Mouse (Mus musculus) liver, embryonic 13.5 days (tissue): ENCODE data around the gene Hmgxb4. TPM values are rescaled to one million over a fixed set of nuclear protein-coding genes. Genes with fewer than 3 reads are reported as not detected.

Experiments
- ATAC-seq: fragments of 200-750 bp; cut with Nextera tagmentation; 2 replicates; pipeline ENCODE4 v1.8.0; 2017; ENCODE audit warnings: low read depth, mild to moderate bottlenecking, moderate number of reproducible peaks, moderate library complexity
- DNase-seq: peaks from one replicate; pipeline ENCODE4 v3.0.0; 2022
- H3K27ac ChIP-seq: fragments of 300-500 bp; sonication (generic); 2 replicates; pipeline ENCODE4 v1.5.1; 2015; ENCODE audit warnings: moderate library complexity, mild to moderate bottlenecking, inconsistent platforms
- H3K27me3 ChIP-seq: fragments of 300-500 bp; sonication (generic); 2 replicates; pipeline ENCODE4 v1.6.1; 2015; ENCODE audit warnings: mild to moderate bottlenecking, inconsistent platforms
- H3K36me3 ChIP-seq: fragments of 300-500 bp; sonication (generic); 2 replicates; pipeline ENCODE4 v1.6.1; 2015; ENCODE audit warnings: mild to moderate bottlenecking, inconsistent platforms
- H3K4me1 ChIP-seq: fragments of 300-500 bp; sonication (generic); replicated peaks from 2 replicates; pipeline ENCODE4 v1.6.1; 2015; ENCODE audit warnings: inconsistent platforms
- H3K4me2 ChIP-seq: fragments of 300-500 bp; sonication (generic); 2 replicates; pipeline ENCODE4 v1.6.1; 2015; ENCODE audit warnings: inconsistent platforms, mild to moderate bottlenecking, moderate library complexity
- H3K4me3 ChIP-seq: fragments of 300-500 bp; sonication (generic); replicated peaks from 2 replicates; pipeline ENCODE4 v1.5.1; 2015; ENCODE audit warnings: mild to moderate bottlenecking, inconsistent platforms
- H3K9ac ChIP-seq: fragments of 300-500 bp; sonication (generic); 2 replicates; pipeline ENCODE4 v1.6.1; 2015; ENCODE audit warnings: mild to moderate bottlenecking, inconsistent platforms
- H3K9me3 ChIP-seq: fragments of 300-500 bp; sonication (generic); replicated peaks from 2 replicates; pipeline ENCODE4 v1.6.1; 2016; ENCODE audit warnings: inconsistent platforms
- WGBS: fragments of 180-500 bp; shearing (Covaris S2); methylation state at CpG from one replicate; pipeline ENCODE4 v1.1.7; 2015; ENCODE audit not compliant: insufficient replicate concordance; 5-methylcytosine and 5-hydroxymethylcytosine counted together
- polyA plus RNA-seq: library from polyadenylated mRNA; unstranded; fragments of >200 nt; fragmentation: Nextera tagmentation; extraction: Ambion mirVana; gene quantifications from 2 replicates; pipeline ENCODE4 v1.2.1, GENCODE M21; 2015

Hmgxb4 gene
- polyA plus RNA-seq, 1 experiment from 2014 or later: 13.6 TPM

DNA sequence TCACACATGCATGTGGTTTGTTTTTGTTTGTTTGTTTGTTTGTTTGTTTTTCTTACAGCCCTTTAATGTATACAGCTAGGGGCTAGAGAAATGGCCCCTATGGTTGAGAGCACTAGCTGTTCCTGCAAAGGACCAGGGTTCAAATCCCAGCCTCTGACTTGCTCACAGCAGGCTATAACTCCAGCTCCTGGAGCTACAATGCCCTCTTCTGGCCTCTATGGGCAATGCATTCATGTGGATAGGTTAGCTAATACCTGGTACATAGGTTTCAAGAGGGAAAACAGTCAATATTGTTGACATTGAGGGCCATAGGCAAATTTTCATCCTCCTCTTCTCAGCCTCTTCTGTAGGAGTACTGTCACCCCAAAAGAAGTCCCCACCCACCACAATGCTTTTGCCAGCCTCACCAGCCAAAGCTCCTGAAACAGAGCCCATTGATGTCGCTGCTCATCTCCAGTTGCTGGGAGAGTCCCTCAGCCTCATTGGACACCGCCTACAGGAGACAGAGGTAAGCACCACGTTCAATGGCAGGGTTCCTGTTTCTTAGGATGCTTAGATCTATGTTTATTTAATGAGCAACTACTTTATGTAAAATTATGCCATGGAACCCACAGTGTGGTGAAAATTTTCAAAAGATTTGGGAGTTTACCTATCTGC, 30.6 kb downstream of the Hmgxb4 start:
- WGBS: 81% methylated on average over 3 of the region's 3 CpGs
- H3K27me3 ChIP-seq: no peaks in the 10 kb centered on the region
- H3K27ac ChIP-seq: no peak overlapping the region
- H3K4me2 ChIP-seq: no peak overlapping the region
- no peak overlapping the region for H3K9ac ChIP-seq
- peaks cover 68% of the 10 kb centered on the region for H3K36me3 ChIP-seq
- no peak for ATAC-seq
- no peaks in the 10 kb centered on the region for H3K9me3 ChIP-seq
- no peak overlapping the region for H3K4me3 ChIP-seq
- no peak for DNase-seq
- peaks cover under 1% of the 10 kb centered on the region for H3K4me1 ChIP-seq

DNA sequence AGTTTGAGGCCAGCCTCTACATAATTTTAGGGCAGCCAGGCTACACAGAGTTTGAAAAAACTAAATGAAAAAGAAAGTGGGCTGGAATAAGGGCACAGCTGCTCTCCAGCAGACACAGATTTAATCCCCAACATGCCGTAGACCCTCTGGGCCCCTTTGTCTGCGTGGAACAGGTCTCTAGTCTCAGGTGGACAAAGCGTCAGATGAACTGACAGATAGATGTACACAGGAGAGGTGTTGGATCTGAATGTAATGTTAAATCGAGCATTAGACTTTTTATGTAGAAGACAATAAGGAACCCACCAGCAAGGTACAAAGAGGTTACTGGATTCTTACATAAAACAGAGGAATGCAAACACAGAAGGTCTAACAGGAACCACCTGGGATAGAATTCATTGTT, 32.7 kb downstream of the Hmgxb4 start:
- H3K27ac ChIP-seq: no peak overlapping the region
- WGBS: 87% methylated on average over 4 of the region's 4 CpGs
- H3K27me3 ChIP-seq: no peaks in the 10 kb centered on the region
- no peaks in the 10 kb centered on the region for H3K9me3 ChIP-seq
- no peak for ATAC-seq
- no peak overlapping the region for H3K4me2 ChIP-seq
- no peak for DNase-seq
- no peak overlapping the region for H3K9ac ChIP-seq
- H3K4me1 ChIP-seq: no peaks in the 10 kb centered on the region
- H3K4me3 ChIP-seq: no peak overlapping the region
- H3K36me3 ChIP-seq: peaks cover 80% of the 10 kb centered on the region

DNA sequence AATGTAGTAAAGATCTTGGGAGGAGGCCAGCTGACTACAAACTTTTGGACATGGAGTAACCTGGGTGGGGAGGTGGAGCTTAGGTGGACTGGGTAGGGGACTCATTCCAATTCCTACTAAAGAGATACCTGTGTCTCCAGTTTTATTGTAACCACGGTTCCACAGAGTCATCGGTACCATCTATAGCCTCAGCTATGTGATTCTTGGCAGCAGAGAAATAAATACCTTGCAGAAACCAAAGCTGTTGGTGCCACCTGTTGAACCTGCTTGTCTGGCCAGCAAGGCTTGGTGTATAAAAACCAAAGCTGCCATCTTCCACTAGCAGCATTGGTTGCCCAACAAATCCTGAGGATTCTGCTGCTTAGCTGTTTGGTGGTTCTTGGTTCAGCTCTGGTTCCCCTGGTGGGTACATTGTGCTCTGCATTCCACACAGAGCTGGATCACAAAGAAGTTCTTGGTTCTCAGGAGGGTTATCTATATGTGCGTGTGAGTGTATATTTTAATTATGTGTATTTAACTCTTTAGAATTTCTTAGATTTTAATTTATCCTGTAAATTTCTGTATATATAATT, 37.4 kb downstream of the Hmgxb4 start:
- Histone ChIP-seq H3K27me3 (no peaks in the 10 kb centered on the region), H3K36me3 (peaks cover 45% of the 10 kb centered on the region), H3K4me1 (peaks cover 18% of the 10 kb centered on the region), H3K4me2 (no peak overlapping the region), H3K9ac (no peak overlapping the region), H3K4me3 (no peak overlapping the region), H3K9me3 (no peaks in the 10 kb centered on the region), H3K27ac (no peak overlapping the region)
- no peak for ATAC-seq
- no peak for DNase-seq
- 89% methylated on average over 3 of the region's 3 CpGs for WGBS

DNA sequence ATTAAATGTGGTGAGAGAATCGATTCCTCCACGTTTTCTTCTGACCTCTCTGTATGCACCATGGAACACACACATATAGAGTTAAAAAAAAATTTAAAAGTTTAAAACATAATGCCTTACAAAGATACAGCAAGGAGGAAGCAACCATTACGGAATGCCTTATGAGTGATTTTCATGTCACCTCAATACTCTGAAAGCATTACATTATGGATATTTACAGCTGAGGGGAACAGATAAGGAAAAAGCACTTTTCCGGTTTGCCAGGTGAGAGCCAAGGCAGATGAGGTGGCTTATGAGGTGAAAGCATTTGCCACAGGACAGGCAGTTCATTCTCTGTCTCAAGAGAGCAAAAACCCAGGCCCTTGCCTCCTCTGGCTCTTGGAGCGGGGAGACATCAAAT, 39.8 kb downstream of the Hmgxb4 start:
- Histone ChIP-seq H3K27ac (peak overlapping the region; percentile 60), H3K4me2 (peak overlapping the region; percentile 96), H3K9me3 (no peaks in the 10 kb centered on the region), H3K4me1 (peaks cover 18% of the 10 kb centered on the region), H3K9ac (peak overlapping the region; percentile 49), H3K36me3 (peaks cover 30% of the 10 kb centered on the region), H3K4me3 (peak overlapping the region; percentile 73), H3K27me3 (no peaks in the 10 kb centered on the region)
- DNase-seq (no peak), ATAC-seq (peak; percentile 1)
- 62% methylated on average over 5 of the region's 5 CpGs for WGBS

DNA sequence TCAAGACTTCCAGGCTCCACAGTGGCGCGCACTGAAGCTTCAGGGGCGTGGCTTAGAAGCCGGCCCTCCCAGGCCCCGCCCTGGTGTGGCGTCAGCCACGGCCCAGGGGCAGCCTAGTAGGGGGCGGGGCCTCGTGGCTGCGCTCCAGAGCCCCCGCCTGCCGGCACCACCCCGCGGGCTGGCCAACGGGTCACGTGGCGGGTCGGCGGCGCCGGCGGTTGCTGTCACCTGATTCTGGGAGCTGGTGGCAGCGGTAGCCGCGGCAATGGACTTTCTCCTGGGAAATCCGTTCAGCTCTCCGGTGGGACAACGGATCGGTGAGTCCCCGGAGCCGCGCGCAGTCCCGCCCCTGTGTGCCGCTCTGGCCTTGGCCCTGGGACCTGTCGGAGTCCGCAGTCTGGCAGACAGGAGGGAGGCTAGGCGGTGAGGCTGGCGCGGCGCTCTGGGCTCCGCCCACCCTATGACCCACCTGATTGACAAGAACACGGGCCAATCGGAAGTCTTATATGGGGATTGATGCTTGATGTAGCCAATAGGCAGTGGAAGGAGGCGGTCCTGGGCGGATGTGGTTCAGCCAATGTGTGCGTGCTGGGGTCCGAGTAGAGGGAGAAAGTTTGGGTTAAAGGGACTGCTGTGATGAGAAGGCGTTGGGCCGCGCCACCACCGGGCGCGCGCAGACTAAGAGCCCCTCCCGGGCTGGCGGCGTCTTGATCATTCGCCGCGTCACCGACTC, 40.5 kb downstream of the Hmgxb4 start, which contains the start of gene Tom1:
TSS of gene Tom1 (plus strand) at position 195 of the 733 bp plus-strand sequence.
- peak; percentile 95 for ATAC-seq
- H3K27ac ChIP-seq: peak within 1 kb of the TSS; percentile 84
- peak within 1 kb of the TSS; percentile 81 for H3K9ac ChIP-seq
- H3K4me2 ChIP-seq: peak within 1 kb of the TSS; percentile 96
- peaks cover 24% of the 10 kb centered on the region for H3K4me1 ChIP-seq
- H3K4me3 ChIP-seq: peak within 1 kb of the TSS; percentile 73
- DNase-seq: peak; percentile 95
- H3K36me3 ChIP-seq: peaks cover 24% of the 10 kb centered on the region
- H3K9me3 ChIP-seq: no peaks in the 10 kb centered on the region
- no peaks in the 10 kb centered on the region for H3K27me3 ChIP-seq
- under 1% methylated on average over 62 of the region's 62 CpGs for WGBS

DNA sequence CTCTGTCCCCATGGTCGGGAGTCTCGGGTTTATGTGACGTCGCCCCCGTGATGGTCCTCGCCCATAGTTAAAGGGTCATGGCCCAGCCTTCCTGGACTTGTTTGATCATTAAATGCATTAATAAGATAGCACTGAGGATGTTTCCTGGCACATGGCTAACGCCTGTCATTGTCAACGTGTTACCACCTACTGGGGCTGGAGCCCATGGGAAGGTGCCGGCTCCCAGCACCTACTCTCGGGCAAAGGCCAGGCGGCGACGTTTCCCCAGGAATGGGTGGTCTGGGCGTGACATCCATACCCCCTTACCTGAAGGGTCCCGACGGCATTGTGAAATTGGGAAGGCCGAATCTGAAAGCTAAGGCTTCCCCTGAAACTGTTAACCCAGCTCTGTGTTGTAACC, 41.1 kb downstream of the Hmgxb4 start:
- WGBS: 2% methylated on average over 17 of the region's 17 CpGs
- Histone ChIP-seq H3K9ac (peak overlapping the region; percentile 81), H3K4me1 (peaks cover 25% of the 10 kb centered on the region), H3K27me3 (no peaks in the 10 kb centered on the region), H3K4me3 (peak overlapping the region; percentile 73), H3K9me3 (no peaks in the 10 kb centered on the region), H3K4me2 (peak overlapping the region; percentile 96), H3K36me3 (peaks cover 18% of the 10 kb centered on the region), H3K27ac (peak overlapping the region; percentile 66)
- DNase-seq: no peak
- ATAC-seq: no peak

DNA sequence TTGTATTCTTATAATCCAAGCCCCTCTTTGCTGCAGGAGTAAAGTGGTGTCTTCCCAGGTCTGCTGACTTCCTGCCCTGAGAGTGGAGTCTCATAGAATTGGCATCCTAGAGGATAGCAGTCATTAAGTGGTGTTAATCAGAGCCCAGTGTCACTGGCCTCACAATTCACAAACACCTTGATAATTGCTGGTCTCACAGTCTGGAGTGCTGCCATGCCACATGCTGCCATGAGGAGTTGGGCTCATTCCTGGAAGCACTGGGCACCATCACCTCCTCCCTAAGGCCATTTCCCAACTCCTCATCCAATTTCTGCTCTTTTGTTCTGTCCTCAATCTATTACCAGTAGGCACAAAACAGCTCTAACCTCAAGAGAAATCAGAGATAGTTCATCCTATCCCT, 42.5 kb downstream of the Hmgxb4 start:
- Histone ChIP-seq H3K4me2 (no peak overlapping the region), H3K4me1 (peaks cover 29% of the 10 kb centered on the region), H3K36me3 (peaks cover 7% of the 10 kb centered on the region), H3K9ac (no peak overlapping the region), H3K27ac (no peak overlapping the region), H3K9me3 (no peaks in the 10 kb centered on the region), H3K27me3 (no peaks in the 10 kb centered on the region), H3K4me3 (no peak overlapping the region)
- DNase-seq (no peak), ATAC-seq (no peak)

DNA sequence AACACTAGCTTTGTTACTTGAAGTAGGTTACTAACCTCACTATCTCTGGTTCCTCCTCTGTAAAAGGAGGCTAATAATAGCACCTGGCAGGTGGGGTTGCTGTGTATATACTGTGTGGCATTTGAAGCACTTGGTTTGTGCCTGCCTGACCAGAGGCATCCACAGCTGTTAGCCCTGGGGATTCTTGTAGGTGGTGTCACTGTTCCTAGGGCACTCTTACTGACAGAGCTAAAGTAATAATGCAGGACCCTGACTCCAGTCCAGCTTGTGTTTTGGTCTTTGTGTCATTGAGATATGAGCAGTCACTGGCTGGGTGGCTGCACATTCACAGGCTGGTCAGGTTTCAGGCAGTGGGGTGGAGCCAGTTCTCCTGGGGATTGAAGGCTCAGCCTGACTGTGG, 45.3 kb downstream of the Hmgxb4 start:
- Histone ChIP-seq H3K27me3 (no peaks in the 10 kb centered on the region), H3K9ac (no peak overlapping the region), H3K9me3 (no peaks in the 10 kb centered on the region), H3K4me3 (no peak overlapping the region), H3K4me1 (peaks cover 22% of the 10 kb centered on the region), H3K4me2 (no peak overlapping the region), H3K36me3 (no peaks in the 10 kb centered on the region), H3K27ac (no peak overlapping the region)
- no peak for DNase-seq
- ATAC-seq: no peak

DNA sequence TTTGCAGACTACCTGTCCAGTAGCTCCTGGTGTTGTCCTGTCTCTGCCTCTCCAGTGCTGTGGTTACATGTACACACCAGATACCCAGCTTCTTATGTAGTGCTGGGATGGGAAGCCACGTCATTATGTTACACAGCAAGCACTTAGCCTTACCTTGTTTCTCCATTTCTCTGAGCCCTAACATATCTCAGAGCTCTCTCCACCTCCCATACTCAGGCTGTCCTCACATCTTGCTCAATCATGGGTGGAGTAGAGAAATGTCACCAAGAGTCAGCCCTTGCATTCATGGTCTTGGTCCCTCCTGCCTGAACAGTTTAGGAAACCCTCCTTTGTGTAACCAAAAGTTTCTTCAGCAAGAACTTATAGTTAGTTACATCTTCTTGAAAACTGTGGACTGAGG, 46.6 kb downstream of the Hmgxb4 start:
- H3K4me2 ChIP-seq: no peak overlapping the region
- no peak overlapping the region for H3K27ac ChIP-seq
- DNase-seq (no peak), ATAC-seq (no peak)
- no peak overlapping the region for H3K4me3 ChIP-seq
- H3K9ac ChIP-seq: no peak overlapping the region
- WGBS: 56% methylated on average over 1 of the region's 1 CpGs
- no peaks in the 10 kb centered on the region for H3K36me3 ChIP-seq
- H3K9me3 ChIP-seq: no peaks in the 10 kb centered on the region
- no peaks in the 10 kb centered on the region for H3K27me3 ChIP-seq
- peaks cover 16% of the 10 kb centered on the region for H3K4me1 ChIP-seq

DNA sequence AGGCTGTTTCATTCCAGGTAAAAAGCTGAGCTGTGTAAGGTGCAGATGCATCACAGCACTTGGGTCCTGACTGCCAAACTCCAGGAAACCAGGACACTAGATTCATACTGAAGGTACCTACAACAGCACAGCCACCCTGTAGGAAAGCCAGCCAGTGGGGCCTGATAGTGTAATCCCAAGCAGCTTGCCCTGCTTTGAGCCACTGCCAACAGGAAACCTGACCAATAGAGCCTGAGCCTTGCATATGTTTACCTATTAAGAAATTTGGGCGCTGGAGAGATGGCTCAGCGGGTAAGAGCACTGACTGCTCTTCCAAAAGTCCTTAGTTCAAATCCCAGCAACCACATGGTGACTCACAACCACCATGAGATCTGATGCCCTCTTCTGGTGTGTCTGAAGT, 49.0 kb downstream of the Hmgxb4 start:
- H3K27ac ChIP-seq: no peak overlapping the region
- WGBS: 73% methylated on average over 2 of the region's 2 CpGs
- DNase-seq (no peak), ATAC-seq (no peak)
- no peaks in the 10 kb centered on the region for H3K36me3 ChIP-seq
- H3K4me3 ChIP-seq: no peak overlapping the region
- no peaks in the 10 kb centered on the region for H3K9me3 ChIP-seq
- H3K27me3 ChIP-seq: no peaks in the 10 kb centered on the region
- no peak overlapping the region for H3K4me2 ChIP-seq
- H3K9ac ChIP-seq: no peak overlapping the region
- H3K4me1 ChIP-seq: peaks cover 11% of the 10 kb centered on the region

DNA sequence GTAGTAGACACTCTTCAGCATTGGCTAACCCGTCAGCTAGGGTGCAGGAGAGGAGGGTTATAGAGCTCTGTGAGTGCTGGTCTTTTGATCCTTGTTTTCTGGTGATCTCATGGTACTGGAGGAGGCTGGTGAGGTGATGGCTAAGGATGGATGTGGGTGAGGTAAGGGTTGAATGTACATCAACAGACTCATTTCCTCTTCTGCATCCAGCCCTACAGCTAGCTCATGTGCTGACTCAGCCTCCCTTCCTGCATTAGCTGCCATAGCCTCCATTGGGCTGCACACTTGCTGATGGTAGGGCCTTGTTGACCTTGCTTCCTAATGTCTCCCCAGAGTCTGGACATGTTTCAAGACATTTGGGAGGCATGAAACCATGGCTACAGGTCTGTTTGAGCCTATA, 49.8 kb downstream of the Hmgxb4 start:
- Histone ChIP-seq H3K9ac (no peak overlapping the region), H3K9me3 (no peaks in the 10 kb centered on the region), H3K27ac (no peak overlapping the region), H3K27me3 (no peaks in the 10 kb centered on the region), H3K36me3 (no peaks in the 10 kb centered on the region), H3K4me2 (no peak overlapping the region), H3K4me3 (no peak overlapping the region), H3K4me1 (peaks cover 11% of the 10 kb centered on the region)
- peak; percentile 13; the same call in 1 of the 2 replicates for ATAC-seq
- 74% methylated on average over 1 of the region's 1 CpGs for WGBS
- DNase-seq: no peak

DNA sequence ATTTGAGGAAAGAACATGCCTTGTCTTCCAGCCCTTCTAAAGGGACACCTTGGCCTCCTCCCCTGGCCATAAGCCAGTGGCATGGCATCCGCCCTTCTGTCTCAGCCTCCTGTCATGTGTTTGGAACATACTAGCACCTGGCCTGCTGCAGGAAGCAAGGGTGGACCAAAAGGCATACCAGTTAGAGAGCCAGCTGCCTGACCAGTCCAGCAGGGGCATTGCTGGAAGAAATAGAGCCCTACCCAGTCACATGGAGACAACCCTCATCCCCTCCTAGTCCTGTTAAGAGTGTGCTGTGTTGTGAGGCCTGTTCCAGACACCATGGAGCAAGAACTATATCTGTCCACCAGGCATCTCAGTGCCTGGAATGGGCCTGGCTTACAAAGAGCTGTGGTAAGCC, 53.1 kb downstream of the Hmgxb4 start:
- no peak overlapping the region for H3K4me2 ChIP-seq
- ATAC-seq (no peak), DNase-seq (no peak)
- 65% methylated on average over 1 of the region's 1 CpGs for WGBS
- H3K36me3 ChIP-seq: no peaks in the 10 kb centered on the region
- H3K27me3 ChIP-seq: no peaks in the 10 kb centered on the region
- no peak overlapping the region for H3K27ac ChIP-seq
- no peak overlapping the region for H3K4me3 ChIP-seq
- no peaks in the 10 kb centered on the region for H3K9me3 ChIP-seq
- no peaks in the 10 kb centered on the region for H3K4me1 ChIP-seq
- no peak overlapping the region for H3K9ac ChIP-seq
